ENCODE assay signal across 14 mouse cellular contexts in genomic region chr11:19776473-19777200, GRCm38 (mm10).
DNase-seq lines count a peak whose midpoint lies in the region; ATAC-seq lines count a peak whose summit lies in the region.
"Had no signal": no experiment of that assay in that cellular context is flagged by ENCODE, and none has a peak within 500 bp of the region (broad histone marks: within the 10 kb centered on the region; RNA-seq: fewer than 3 reads in every experiment).

No protein-coding gene starts in this region.

- H3K4me2 ChIP-seq in kidney, embryonic 14.5 days (replicated peaks; ENCODE audit: low read depth, low read length), result no peak overlapping the region
- H3K4me2 ChIP-seq in stomach, embryonic 16.5 days (ENCODE audit: low read depth, low read length), result no peak overlapping the region
- H3K4me2 ChIP-seq: heart, embryonic 15.5 days had no signal

- H3K36me3 ChIP-seq in kidney, embryonic 14.5 days (ENCODE audit: control insufficient read depth, insufficient read depth, low read length), result no peaks in the 10 kb centered on the region
- H3K36me3 ChIP-seq in stomach, embryonic 16.5 days (ENCODE audit: control insufficient read depth, insufficient read depth, low read length), result no peaks in the 10 kb centered on the region
- H3K36me3 ChIP-seq: heart, embryonic 15.5 days had no signal

- no peaks in the 10 kb centered on the region for H3K27me3 ChIP-seq in kidney, embryonic 14.5 days (ENCODE audit: control insufficient read depth, insufficient read depth, low read length)
- H3K27me3 ChIP-seq in stomach, embryonic 16.5 days (ENCODE audit: control insufficient read depth, insufficient read depth, low read length), result no peaks in the 10 kb centered on the region
- H3K27me3 ChIP-seq: heart, embryonic 15.5 days had no signal

- ATAC-seq in kidney, embryonic 14.5 days (ENCODE audit: low FRiP score, low TSS enrichment), result peak; percentile 85
- peak; percentile 70; the same call in 1 of the 2 replicates for ATAC-seq in stomach, embryonic 16.5 days (ENCODE audit: insufficient read depth, low FRiP score)

- H3K4me3 ChIP-seq in kidney, embryonic 14.5 days (ENCODE audit: low read length), result no peak overlapping the region
- H3K4me3 ChIP-seq in stomach, embryonic 16.5 days (replicated peaks; ENCODE audit: low read length), result no peak overlapping the region
- H3K4me3 ChIP-seq: heart, embryonic 15.5 days; layer of hippocampus, adult 2 months had no signal

- H3K9me3 ChIP-seq in kidney, embryonic 14.5 days (ENCODE audit: control insufficient read depth, low read length), result no peaks in the 10 kb centered on the region
- H3K9me3 ChIP-seq in stomach, embryonic 16.5 days (replicated peaks; ENCODE audit: control insufficient read depth, low read length), result no peaks in the 10 kb centered on the region
- H3K9me3 ChIP-seq: heart, embryonic 15.5 days had no signal

- DNase-seq in adrenal gland, adult 8-10 months, result peak; percentile 8
- no peak for DNase-seq in adrenal gland, postnatal 4 days (ENCODE audit: low spot score in 2 of 2)
- DNase-seq in kidney, adult 11 months, result no peak
- peak; percentile 30 for DNase-seq in lung, postnatal 10 days
- no peak for DNase-seq in lung, adult 18-20 months
- no peak for DNase-seq in yolk sac, embryonic 10.5 days (ENCODE audit: low spot score)
- DNase-seq: embryo, embryonic 11 days; gastrocnemius, postnatal 25 days; right cerebral cortex, postnatal 4 days had no signal

- no peak overlapping the region for H3K9ac ChIP-seq in kidney, embryonic 14.5 days (ENCODE audit: low read depth, low read length)
- H3K9ac ChIP-seq in stomach, embryonic 16.5 days (ENCODE audit: low read length), result no peak overlapping the region
- H3K9ac ChIP-seq: heart, embryonic 15.5 days had no signal

- H3K4me1 ChIP-seq in kidney, embryonic 14.5 days (ENCODE audit: control insufficient read depth, insufficient read depth, low read length), result 0 out of 2 replicates have a peak, but pooled peaks cover 4% of the 10 kb centered on the region
- peaks cover 9% of the 10 kb centered on the region; the same call in 1 of the 2 replicates for H3K4me1 ChIP-seq in stomach, embryonic 16.5 days (ENCODE audit: control insufficient read depth, insufficient read depth, low read length)
- H3K4me1 ChIP-seq: heart, embryonic 15.5 days had no signal

- H3K27ac ChIP-seq in kidney, embryonic 14.5 days (ENCODE audit: low read depth, low read length), result no peak overlapping the region
- H3K27ac ChIP-seq in stomach, embryonic 16.5 days (ENCODE audit: low read length), result peak overlapping the region; percentile 6; the same call in 1 of the 2 replicates
- H3K27ac ChIP-seq: heart, embryonic 15.5 days; layer of hippocampus, adult 2 months; macrophage had no signal

- 47% methylated on average over 9 of the region's 9 CpGs for WGBS in kidney, embryonic 14.5 days
- 56% methylated on average over 9 of the region's 9 CpGs for WGBS in stomach, embryonic 16.5 days

Comparison
In these comparisons a context has a peak if more than half of its experiments do, and no peak if none do; other contexts are left out.
1. DNase-seq: peak in adrenal gland, adult 8-10 months (single experiment) and lung, postnatal 10 days (single experiment); none in adrenal gland, postnatal 4 days (0 of 2), kidney, adult 11 months (single experiment), lung, adult 18-20 months (0 of 2) and yolk sac, embryonic 10.5 days (single experiment).